ENCODE assay signal across 18 mouse cellular contexts in the genomic region with DNA sequence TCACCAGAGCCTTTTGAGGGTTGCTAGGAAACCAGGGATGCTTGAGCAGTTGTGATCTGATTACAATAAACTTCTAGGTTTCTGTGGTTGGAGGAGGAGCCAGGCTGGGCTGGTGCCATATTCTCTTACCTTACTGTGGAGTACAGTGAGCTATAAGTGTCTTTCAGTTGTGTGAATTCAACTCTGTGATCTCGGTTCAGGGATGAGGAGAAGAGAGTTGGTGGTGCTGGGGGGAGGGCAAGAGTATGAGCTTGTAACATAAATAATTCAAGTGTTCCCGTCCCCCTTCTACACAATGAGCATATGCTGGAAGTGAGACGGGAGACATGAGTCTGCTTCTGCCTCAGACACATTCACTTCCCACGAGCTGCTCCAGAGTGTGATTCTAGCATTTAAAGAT. TPM values are rescaled to one million over a fixed set of nuclear protein-coding genes. Genes with fewer than 3 reads are reported as not detected.
A peak's percentile ranks its signal among the peaks of the same experiment; 100 is the strongest.
DNase-seq lines count a peak whose midpoint lies in the region; ATAC-seq and TF ChIP-seq lines count a peak whose summit lies in the region.
"Had no signal": no experiment of that assay in that cellular context is flagged by ENCODE, and none has a peak within 500 bp of the region (broad histone marks: within the 10 kb centered on the region; RNA-seq: fewer than 3 reads in every experiment).

No protein-coding gene starts in this region.

- no peaks in the 10 kb centered on the region for H3K9me3 ChIP-seq in hindbrain, postnatal 0 days (ENCODE audit: low read length)
- H3K9me3 ChIP-seq in hindbrain, embryonic 10.5 days = no peaks in the 10 kb centered on the region
- H3K9me3 ChIP-seq in limb, embryonic 10.5 days (replicated peaks) = no peaks in the 10 kb centered on the region
- H3K9me3 ChIP-seq: hindbrain, embryonic 13.5 days; liver, embryonic 13.5 days; midbrain, embryonic 13.5 days; neural tube, embryonic 12.5 days had no signal

- H3K27me3 ChIP-seq in hindbrain, postnatal 0 days (ENCODE audit: insufficient read depth, low read length) = no peaks in the 10 kb centered on the region
- H3K27me3 ChIP-seq in hindbrain, embryonic 10.5 days (ENCODE audit: insufficient read depth, poor library complexity, severe bottlenecking) = no peaks in the 10 kb centered on the region
- no peaks in the 10 kb centered on the region for H3K27me3 ChIP-seq in limb, embryonic 10.5 days (ENCODE audit: low read depth, poor library complexity, severe bottlenecking)
- H3K27me3 ChIP-seq: hindbrain, embryonic 13.5 days; liver, embryonic 13.5 days; midbrain, embryonic 13.5 days; neural tube, embryonic 12.5 days had no signal

- H3K27ac ChIP-seq in hindbrain, postnatal 0 days = no peak overlapping the region
- no peak overlapping the region for H3K27ac ChIP-seq in hindbrain, embryonic 10.5 days
- H3K27ac ChIP-seq in limb, embryonic 10.5 days = no peak overlapping the region
- H3K27ac ChIP-seq: heart, embryonic 13.5 days; hindbrain, embryonic 13.5 days; layer of hippocampus, adult 2 months; liver, embryonic 13.5 days; midbrain, embryonic 13.5 days; neural tube, embryonic 12.5 days had no signal

- 53% methylated on average over 4 of the region's 4 CpGs for WGBS in hindbrain, postnatal 0 days
- 81% methylated on average over 4 of the region's 4 CpGs for WGBS in hindbrain, embryonic 10.5 days
- 78% methylated on average over 4 of the region's 4 CpGs for WGBS in limb, embryonic 10.5 days

- H3K4me2 ChIP-seq in hindbrain, postnatal 0 days (ENCODE audit: low read depth, low read length) = no peak overlapping the region
- H3K4me2 ChIP-seq: heart, embryonic 13.5 days; hindbrain, embryonic 13.5 days; liver, embryonic 13.5 days; midbrain, embryonic 13.5 days; neural tube, embryonic 12.5 days had no signal

- no peak for TF ChIP-seq CTCF in hindbrain, postnatal 0 days (IDR thresholded peaks at IDR 0.05; ENCODE audit: low read depth)
- TF ChIP-seq CTCF in brain, embryonic 14.5 days (IDR thresholded peaks at IDR 0.05; ENCODE audit: borderline replicate concordance, extremely low read depth, insufficient read depth, insufficient read length) = no peak

- no peak overlapping the region for H3K9ac ChIP-seq in hindbrain, postnatal 0 days (replicated peaks; ENCODE audit: low read length)
- H3K9ac ChIP-seq: heart, embryonic 13.5 days; hindbrain, embryonic 13.5 days; liver, embryonic 13.5 days; midbrain, embryonic 13.5 days; neural tube, embryonic 12.5 days had no signal

- H3K4me3 ChIP-seq in hindbrain, postnatal 0 days (ENCODE audit: low read length) = no peak overlapping the region
- H3K4me3 ChIP-seq in hindbrain, embryonic 10.5 days = no peak overlapping the region
- H3K4me3 ChIP-seq in limb, embryonic 10.5 days = no peak overlapping the region
- H3K4me3 ChIP-seq: heart, embryonic 13.5 days; hindbrain, embryonic 13.5 days; layer of hippocampus, adult 2 months; liver, embryonic 13.5 days; midbrain, embryonic 13.5 days; neural tube, embryonic 12.5 days had no signal

- H3K36me3 ChIP-seq in hindbrain, postnatal 0 days (ENCODE audit: insufficient read depth, low read length) = no peaks in the 10 kb centered on the region
- no peaks in the 10 kb centered on the region for H3K36me3 ChIP-seq in hindbrain, embryonic 10.5 days
- H3K36me3 ChIP-seq in limb, embryonic 10.5 days = no peaks in the 10 kb centered on the region
- H3K36me3 ChIP-seq: heart, embryonic 13.5 days; hindbrain, embryonic 13.5 days; liver, embryonic 13.5 days; midbrain, embryonic 13.5 days; neural tube, embryonic 12.5 days had no signal

- no peak for DNase-seq in hindbrain, postnatal 0 days (ENCODE audit: low spot score)
- DNase-seq in hindbrain, embryonic 10.5 days (ENCODE audit: low spot score) = no peak
- peak; percentile 23 for DNase-seq in brain, embryonic 14.5 days (ENCODE audit: low read depth)
- DNase-seq in frontal cortex, postnatal 36 days (ENCODE audit: low spot score in 2 of 2) = peak; percentile 50 to 80
- DNase-seq in right cerebral cortex, postnatal 10 days (ENCODE audit: low spot score in 2 of 2) = peak; percentile 41 to 80
- DNase-seq in ovary, postnatal 14 days (ENCODE audit: low spot score) = no peak
- DNase-seq in limb, embryonic 10.5 days (ENCODE audit: low spot score) = no peak
- no peak for DNase-seq in liver
- DNase-seq: cerebellum, adult 9-11 months; gastrocnemius, postnatal 14 days; kidney, adult 11 months; liver, embryonic 13.5 days; thymus, postnatal 36 days had no signal

- ATAC-seq in hindbrain, postnatal 0 days = 0 out of 2 replicates have a peak, but pooled peaks have one; percentile 15
- ATAC-seq: midbrain, embryonic 13.5 days had no signal

- TF ChIP-seq POLR2A in brain, embryonic 14.5 days (IDR thresholded peaks at IDR 0.05; ENCODE audit: borderline replicate concordance, extremely low read depth, insufficient read depth, insufficient read length, poor library complexity, severe bottlenecking) = no peak

- H3K4me1 ChIP-seq in hindbrain, postnatal 0 days (ENCODE audit: insufficient read depth, low read length) = peaks cover 7% of the 10 kb centered on the region; the same call in 1 of the 2 replicates
- H3K4me1 ChIP-seq in hindbrain, embryonic 10.5 days (replicated peaks) = no peaks in the 10 kb centered on the region
- no peaks in the 10 kb centered on the region for H3K4me1 ChIP-seq in limb, embryonic 10.5 days
- H3K4me1 ChIP-seq: heart, embryonic 13.5 days; hindbrain, embryonic 13.5 days; midbrain, embryonic 13.5 days; neural tube, embryonic 12.5 days had no signal

RNA-seq across cellular contexts. Expression of a gene that starts 30.6 kb away (rescaled TPM):
- 75.1 and 85.6 TPM in 2 replicates for total RNA-seq in hindbrain, postnatal 0 days (2014; rRNA removed)
- 20.9 and 22.5 TPM in 2 replicates for polyA plus RNA-seq in hindbrain, postnatal 0 days (2015; fragmentation: Nextera tagmentation; extraction: Ambion mirVana)
- 0.76 and 1.1 TPM in 2 replicates for polyA plus RNA-seq in hindbrain, embryonic 10.5 days (2016; fragmentation: Nextera tagmentation; extraction: Ambion mirVana)
- polyA plus RNA-seq in brain, embryonic 14.5 days (2012; rRNA removed) = 13.2 and 18.3 TPM in 2 replicates
- polyA plus RNA-seq in limb, embryonic 10.5 days (2016; fragmentation: Nextera tagmentation; extraction: Ambion mirVana) = 0.05 and 0.11 TPM in 2 replicates
- total RNA-seq: gastrocnemius, postnatal 14 days had no signal

Comparison
In these comparisons a context has a peak if more than half of its experiments do, and no peak if none do; other contexts are left out.
1. DNase-seq: peak in brain, embryonic 14.5 days (single experiment), frontal cortex, postnatal 36 days (2 of 2) and right cerebral cortex, postnatal 10 days (2 of 2); none in hindbrain, postnatal 0 days (single experiment), hindbrain, embryonic 10.5 days (single experiment), ovary, postnatal 14 days (single experiment), limb, embryonic 10.5 days (single experiment) and liver (single experiment).